Mouse (Mus musculus): ENCODE measurements around the gene Rgs14. TPM values are rescaled to one million over a fixed set of nuclear protein-coding genes. Genes with fewer than 3 reads are reported as not detected.

The Rgs14 gene
- polyA plus RNA-seq, 1 experiment: 220 TPM

- DNase-seq: no peak
- WGBS: 96% methylated on average over 3 of the region's 3 CpGs
- Histone ChIP-seq H3K27ac (ENCODE audit: control insufficient read depth, insufficient read depth, low read length) (no peak overlapping the region), H3K4me1 (replicated peaks; ENCODE audit: control insufficient read depth, insufficient read depth, low read length) (peaks cover 25% of the 10 kb centered on the region), H3K4me3 (ENCODE audit: control insufficient read depth, insufficient read depth, low read length) (no peak overlapping the region), H3K27me3 (ENCODE audit: control insufficient read depth, insufficient read depth, low read length) (no peaks in the 10 kb centered on the region), H3K36me3 (ENCODE audit: control insufficient read depth, insufficient read depth, low read length) (no peaks in the 10 kb centered on the region)
- TF ChIP-seq CTCF (IDR thresholded peaks at IDR 0.05; ENCODE audit: borderline replicate concordance, control insufficient read depth, extremely low read depth, insufficient read depth, low read length, poor library complexity): no peak
- TF ChIP-seq POLR2A (IDR thresholded peaks at IDR 0.05; ENCODE audit: control insufficient read depth, extremely low read depth, insufficient read depth, low read length, poor library complexity): no peak
Observed at GRCm38 (mm10) chr13:55332331-55332730, 37.2 kb upstream of the Rgs14 start.

- H3K36me3 ChIP-seq (ENCODE audit: control insufficient read depth, insufficient read depth, low read length): no peaks in the 10 kb centered on the region
- H3K4me1 ChIP-seq (replicated peaks; ENCODE audit: control insufficient read depth, insufficient read depth, low read length): peaks cover 3% of the 10 kb centered on the region
- TF ChIP-seq CTCF (IDR thresholded peaks at IDR 0.05; ENCODE audit: borderline replicate concordance, control insufficient read depth, extremely low read depth, insufficient read depth, low read length, poor library complexity): no peak
- TF ChIP-seq POLR2A (IDR thresholded peaks at IDR 0.05; ENCODE audit: control insufficient read depth, extremely low read depth, insufficient read depth, low read length, poor library complexity): no peak
- 94% methylated on average over 4 of the region's 4 CpGs for whole genome bisulfite sequencing
- no peak overlapping the region for H3K4me3 ChIP-seq (ENCODE audit: control insufficient read depth, insufficient read depth, low read length)
- H3K27ac ChIP-seq (ENCODE audit: control insufficient read depth, insufficient read depth, low read length): no peak overlapping the region
- DNase-seq: no peak
- no peaks in the 10 kb centered on the region for H3K27me3 ChIP-seq (ENCODE audit: control insufficient read depth, insufficient read depth, low read length)
Observed at GRCm38 (mm10) chr13:55335701-55336100, 33.8 kb upstream of the Rgs14 start.

DNA sequence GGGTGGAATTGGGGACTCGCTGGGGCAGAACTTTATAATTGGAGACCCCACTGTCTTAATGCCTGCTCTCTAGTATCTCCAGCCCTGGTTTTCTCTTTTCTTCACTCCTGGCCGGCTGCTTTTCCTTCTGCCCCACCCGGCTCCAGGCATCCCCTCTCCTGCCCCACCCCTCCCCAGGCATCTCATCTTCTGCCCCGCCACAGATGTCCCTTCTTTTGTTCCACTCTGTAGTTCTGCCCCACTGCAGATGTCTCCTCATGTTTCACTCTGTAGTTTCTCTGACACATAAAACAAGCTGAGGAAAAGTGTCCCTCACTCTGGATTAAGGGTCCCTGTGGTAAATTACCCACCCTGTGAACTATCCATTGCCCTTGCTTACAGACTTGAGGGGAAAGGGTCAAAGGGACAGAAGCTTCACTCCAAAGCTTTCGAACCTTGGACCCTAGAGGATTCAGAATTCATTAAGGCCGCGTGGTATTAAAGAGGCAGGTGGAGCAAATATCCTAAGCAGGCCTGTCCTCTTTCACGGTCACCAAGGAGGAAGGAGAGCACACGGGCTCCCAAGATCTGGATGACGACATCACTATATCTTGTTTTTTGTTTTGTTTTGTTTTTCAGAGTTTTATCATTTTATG, 32.1 kb upstream of the Rgs14 start:
- no peak overlapping the region for H3K27ac ChIP-seq (ENCODE audit: control insufficient read depth, insufficient read depth, low read length)
- 93% methylated on average over 8 of the region's 10 CpGs for WGBS
- no peaks in the 10 kb centered on the region for H3K27me3 ChIP-seq (ENCODE audit: control insufficient read depth, insufficient read depth, low read length)
- no peak overlapping the region for H3K4me3 ChIP-seq (ENCODE audit: control insufficient read depth, insufficient read depth, low read length)
- no peak for DNase-seq
- no peaks in the 10 kb centered on the region; the same call in 1 of the 2 replicates for H3K4me1 ChIP-seq (replicated peaks; ENCODE audit: control insufficient read depth, insufficient read depth, low read length)
- H3K36me3 ChIP-seq (ENCODE audit: control insufficient read depth, insufficient read depth, low read length): no peaks in the 10 kb centered on the region
- no peak for TF ChIP-seq POLR2A (IDR thresholded peaks at IDR 0.05; ENCODE audit: control insufficient read depth, extremely low read depth, insufficient read depth, low read length, poor library complexity)
- TF ChIP-seq CTCF (IDR thresholded peaks at IDR 0.05; ENCODE audit: borderline replicate concordance, control insufficient read depth, extremely low read depth, insufficient read depth, low read length, poor library complexity): no peak

DNA sequence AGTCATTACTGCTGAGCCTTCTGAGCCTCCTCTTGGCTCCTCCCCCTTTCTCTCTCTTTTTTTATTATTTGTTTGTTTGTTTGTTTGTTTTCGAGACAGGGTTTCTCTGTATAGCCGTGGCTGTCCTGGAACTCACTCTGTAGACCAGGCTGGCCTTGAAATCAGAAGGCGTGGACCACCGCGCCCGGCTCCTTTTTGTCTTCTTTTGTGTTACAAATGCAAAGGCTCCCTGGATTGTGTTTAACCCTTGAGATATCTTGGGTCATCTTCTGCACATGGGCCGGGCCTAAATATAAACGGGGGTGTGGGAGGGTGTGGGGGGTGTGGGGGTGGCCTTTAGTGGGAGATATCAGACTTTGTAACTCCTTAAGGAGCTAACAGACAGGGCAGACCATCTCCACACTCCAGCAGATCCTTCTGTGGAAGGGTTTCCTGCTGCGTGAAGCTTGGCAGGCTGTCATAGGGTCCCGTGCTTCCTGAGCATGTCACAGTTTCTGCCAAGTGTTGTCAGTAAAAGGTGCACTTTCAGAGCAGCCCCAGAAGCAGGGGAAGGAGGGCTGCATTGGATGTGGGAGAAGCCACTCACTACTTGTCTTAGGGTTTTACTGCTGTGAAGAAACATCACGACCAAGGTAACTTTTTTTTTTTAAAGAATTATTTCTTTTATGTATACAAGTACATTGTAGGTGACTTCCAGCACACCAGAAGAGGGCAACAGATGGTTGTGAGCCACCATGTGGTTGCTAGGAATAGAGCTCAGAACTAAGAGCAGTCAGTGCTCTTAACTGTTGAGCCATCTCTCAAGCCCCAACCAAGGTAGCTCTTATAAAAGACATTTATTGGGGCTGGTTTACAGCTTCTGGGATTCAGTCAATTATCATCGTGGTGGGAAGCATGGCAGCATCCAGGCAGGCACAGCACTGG, 31.1 kb upstream of the Rgs14 start:
- no peaks in the 10 kb centered on the region for H3K27me3 ChIP-seq (ENCODE audit: control insufficient read depth, insufficient read depth, low read length)
- H3K4me1 ChIP-seq (replicated peaks; ENCODE audit: control insufficient read depth, insufficient read depth, low read length): no peaks in the 10 kb centered on the region; the same call in 1 of the 2 replicates
- H3K27ac ChIP-seq (ENCODE audit: control insufficient read depth, insufficient read depth, low read length): no peak overlapping the region
- 85% methylated on average over 12 of the region's 12 CpGs for WGBS
- DNase-seq: no peak
- H3K4me3 ChIP-seq (ENCODE audit: control insufficient read depth, insufficient read depth, low read length): no peak overlapping the region
- TF ChIP-seq POLR2A (IDR thresholded peaks at IDR 0.05; ENCODE audit: control insufficient read depth, extremely low read depth, insufficient read depth, low read length, poor library complexity): no peak
- no peak for TF ChIP-seq CTCF (IDR thresholded peaks at IDR 0.05; ENCODE audit: borderline replicate concordance, control insufficient read depth, extremely low read depth, insufficient read depth, low read length, poor library complexity)
- no peaks in the 10 kb centered on the region for H3K36me3 ChIP-seq (ENCODE audit: control insufficient read depth, insufficient read depth, low read length)

DNA sequence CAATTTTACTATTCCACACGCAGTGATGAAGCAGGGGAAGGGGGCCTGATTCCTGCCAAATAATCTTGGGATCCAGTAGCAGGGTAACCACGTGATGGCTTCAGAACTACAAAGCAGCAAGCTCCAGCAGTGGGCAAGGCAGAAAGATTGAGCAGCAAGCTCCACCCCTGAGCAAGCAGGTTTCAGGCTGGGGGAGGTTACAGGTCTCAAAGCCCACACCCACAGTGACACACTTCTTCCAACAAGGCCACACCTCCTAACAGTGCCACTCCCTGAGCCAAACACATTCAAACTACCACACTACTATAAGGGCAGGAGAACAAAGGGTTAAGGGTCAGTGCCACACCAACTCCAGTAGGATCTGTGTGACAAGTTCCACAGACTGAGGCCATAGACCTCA, 30.3 kb upstream of the Rgs14 start:
- TF ChIP-seq POLR2A (IDR thresholded peaks at IDR 0.05; ENCODE audit: control insufficient read depth, extremely low read depth, insufficient read depth, low read length, poor library complexity) (no peak), CTCF (IDR thresholded peaks at IDR 0.05; ENCODE audit: borderline replicate concordance, control insufficient read depth, extremely low read depth, insufficient read depth, low read length, poor library complexity) (no peak)
- Histone ChIP-seq H3K36me3 (ENCODE audit: control insufficient read depth, insufficient read depth, low read length) (no peaks in the 10 kb centered on the region; the same call in 1 of the 2 replicates), H3K4me1 (replicated peaks; ENCODE audit: control insufficient read depth, insufficient read depth, low read length) (no peaks in the 10 kb centered on the region; the same call in 1 of the 2 replicates), H3K4me3 (ENCODE audit: control insufficient read depth, insufficient read depth, low read length) (no peak overlapping the region), H3K27ac (ENCODE audit: control insufficient read depth, insufficient read depth, low read length) (no peak overlapping the region), H3K27me3 (ENCODE audit: control insufficient read depth, insufficient read depth, low read length) (no peaks in the 10 kb centered on the region)
- WGBS: 46% methylated on average over 2 of the region's 2 CpGs
- DNase-seq: no peak

DNA sequence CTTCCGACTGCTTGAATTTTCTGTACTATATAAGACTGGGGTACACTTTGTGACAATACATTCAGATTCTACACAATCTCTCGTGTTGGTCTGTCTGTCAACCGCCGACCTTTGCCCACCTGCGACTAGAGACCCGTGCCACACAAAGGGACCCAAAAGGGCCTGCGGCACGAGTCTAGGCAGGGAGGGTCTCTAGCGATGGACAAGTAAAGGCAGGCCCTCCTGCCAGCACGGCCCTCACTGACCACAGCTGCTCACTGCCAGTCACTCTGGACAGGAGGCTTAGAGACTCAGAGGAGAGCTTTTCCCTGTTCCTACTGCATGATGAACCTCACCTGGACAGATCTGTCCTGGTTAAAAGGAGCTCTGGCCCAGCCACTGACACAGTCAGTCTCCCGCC, 27.1 kb upstream of the Rgs14 start:
- Histone ChIP-seq H3K4me3 (ENCODE audit: control insufficient read depth, insufficient read depth, low read length) (no peak overlapping the region), H3K27ac (ENCODE audit: control insufficient read depth, insufficient read depth, low read length) (no peak overlapping the region), H3K27me3 (ENCODE audit: control insufficient read depth, insufficient read depth, low read length) (no peaks in the 10 kb centered on the region), H3K4me1 (replicated peaks; ENCODE audit: control insufficient read depth, insufficient read depth, low read length) (no peaks in the 10 kb centered on the region; the same call in 1 of the 2 replicates), H3K36me3 (ENCODE audit: control insufficient read depth, insufficient read depth, low read length) (peaks cover 29% of the 10 kb centered on the region)
- 80% methylated on average over 11 of the region's 11 CpGs for WGBS
- no peak for DNase-seq
- TF ChIP-seq CTCF (IDR thresholded peaks at IDR 0.05; ENCODE audit: borderline replicate concordance, control insufficient read depth, extremely low read depth, insufficient read depth, low read length, poor library complexity): no peak
- TF ChIP-seq POLR2A (IDR thresholded peaks at IDR 0.05; ENCODE audit: control insufficient read depth, extremely low read depth, insufficient read depth, low read length, poor library complexity): no peak

Measured in thymus, adult 2 months (tissue).